Mouse (Mus musculus) hindbrain, embryonic 10.5 days (tissue): ENCODE results near the gene Bmyc. TPM values are rescaled to one million over a fixed set of nuclear protein-coding genes. Genes with fewer than 3 reads are reported as not detected.

Experiments
- DNase-seq: peaks from one replicate; pipeline ENCODE4 v3.0.0-alpha.2; 2017; ENCODE audit warnings: low spot score
- H3K27ac ChIP-seq: fragments of 300-500 bp; sonication (generic); 2 replicates; pipeline ENCODE4 v1.5.1; 2016; ENCODE audit warnings: mild to moderate bottlenecking, moderate library complexity
- H3K27me3 ChIP-seq: fragments of 300-500 bp; sonication (generic); 2 replicates; pipeline ENCODE4 v1.6.1; 2016; ENCODE audit warnings: mild to moderate bottlenecking; ENCODE audit not compliant: poor library complexity, insufficient read depth, severe bottlenecking
- H3K36me3 ChIP-seq: fragments of 300-500 bp; sonication (generic); 2 replicates; pipeline ENCODE4 v1.6.1; 2016; ENCODE audit warnings: mild to moderate bottlenecking, moderate library complexity
- H3K4me1 ChIP-seq: fragments of 300-500 bp; sonication (generic); replicated peaks from 2 replicates; pipeline ENCODE4 v1.6.1; 2016; ENCODE audit warnings: mild to moderate bottlenecking
- H3K4me3 ChIP-seq: fragments of 300-500 bp; sonication (generic); 2 replicates; pipeline ENCODE4 v1.5.1; 2016; ENCODE audit warnings: mild to moderate bottlenecking, moderate library complexity
- H3K9me3 ChIP-seq: fragments of 300-500 bp; sonication (generic); 2 replicates; pipeline ENCODE4 v1.6.1; 2016; ENCODE audit warnings: mild to moderate bottlenecking, moderate library complexity
- WGBS: fragments of 180-500 bp; shearing (Covaris S2); methylation state at CpG from one replicate; pipeline ENCODE4 v1.1.7; 2016; 5-methylcytosine and 5-hydroxymethylcytosine counted together
- polyA plus RNA-seq: library from polyadenylated mRNA; unstranded; fragments of >200 nt; fragmentation: Nextera tagmentation; extraction: Ambion mirVana; gene quantifications from 2 replicates; pipeline ENCODE4 v1.2.1, GENCODE M21; 2016

Gene Bmyc
- polyA plus RNA-seq, result 77.9 and 86.1 TPM in 2 replicates

DNA sequence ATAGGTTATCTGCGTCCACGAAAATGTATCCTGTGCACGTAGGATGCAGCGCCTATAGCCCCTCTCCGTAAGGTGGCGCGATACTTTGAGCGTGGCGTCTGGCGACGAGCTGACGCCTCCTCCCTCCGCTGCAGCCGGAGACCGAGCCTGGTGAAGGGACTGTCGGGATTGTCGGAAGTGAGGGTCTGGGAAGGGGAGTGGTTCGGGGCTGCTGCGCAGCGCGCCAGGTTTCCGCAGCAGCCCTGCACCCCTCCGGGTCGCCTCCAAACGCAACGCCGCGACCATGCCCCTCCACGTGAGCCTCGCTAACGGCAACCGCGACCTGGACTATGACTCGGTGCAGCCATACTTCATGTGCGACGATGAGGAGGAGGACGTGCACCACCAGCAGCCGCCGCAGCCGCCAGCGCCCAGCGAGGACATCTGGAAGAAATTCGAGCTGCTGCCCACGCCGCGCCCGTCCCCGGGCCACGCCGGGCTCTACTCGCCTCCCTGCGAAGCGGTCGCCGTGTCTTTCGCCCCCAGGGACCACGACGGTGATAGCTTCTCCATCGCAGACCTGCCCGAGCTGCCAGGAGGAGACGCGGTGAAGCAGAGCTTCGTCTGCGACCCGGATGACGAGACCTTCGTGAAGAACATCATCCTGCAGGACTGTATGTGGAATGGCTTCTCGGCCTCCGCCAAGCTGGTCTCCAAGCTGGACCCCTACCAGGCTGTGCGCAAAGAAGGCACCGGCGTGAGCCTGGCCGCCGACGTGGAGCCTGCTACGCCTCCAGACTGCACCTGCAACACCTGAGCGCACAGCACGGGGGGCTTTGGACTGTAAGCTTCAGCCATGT is at the start of gene Bmyc:
Gene Bmyc (plus strand): TSS at position 97 of the 839 bp plus-strand sequence.
- Histone ChIP-seq H3K9me3 (no peaks in the 10 kb centered on the region), H3K27ac (peak within 1 kb of the TSS; percentile 90), H3K4me3 (peak within 1 kb of the TSS; percentile 78), H3K4me1 (peaks cover 27% of the 10 kb centered on the region), H3K36me3 (no peaks in the 10 kb centered on the region), H3K27me3 (no peaks in the 10 kb centered on the region)
- DNase-seq, result peak; percentile 87
- under 1% methylated on average over 78 of the region's 78 CpGs for WGBS

DNA sequence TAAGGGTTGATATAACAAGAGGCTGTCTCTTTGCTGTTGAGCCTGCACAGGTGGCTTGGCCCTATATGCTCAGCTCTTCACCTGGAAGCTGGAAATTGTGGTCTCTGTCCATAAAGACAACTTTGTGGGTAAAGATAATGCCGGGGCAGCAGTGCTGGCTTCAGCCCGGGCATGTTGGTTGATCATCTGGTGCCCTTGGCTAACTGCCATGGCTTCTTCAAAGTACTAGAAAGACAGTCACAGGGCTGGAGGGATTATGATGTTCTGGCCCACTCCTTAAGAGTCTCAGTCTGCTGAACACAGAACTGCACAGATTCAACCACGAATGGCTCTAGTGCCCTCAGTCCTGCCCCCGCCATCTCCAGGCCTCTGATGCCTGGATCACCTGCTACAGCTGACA is 49.3 kb upstream of the Bmyc start:
- H3K4me3 ChIP-seq, result no peak overlapping the region
- H3K36me3 ChIP-seq, result no peaks in the 10 kb centered on the region
- H3K4me1 ChIP-seq, result no peaks in the 10 kb centered on the region
- no peaks in the 10 kb centered on the region for H3K9me3 ChIP-seq
- 86% methylated on average over 4 of the region's 4 CpGs for WGBS
- no peak overlapping the region for H3K27ac ChIP-seq
- no peak for DNase-seq
- no peaks in the 10 kb centered on the region for H3K27me3 ChIP-seq

DNA sequence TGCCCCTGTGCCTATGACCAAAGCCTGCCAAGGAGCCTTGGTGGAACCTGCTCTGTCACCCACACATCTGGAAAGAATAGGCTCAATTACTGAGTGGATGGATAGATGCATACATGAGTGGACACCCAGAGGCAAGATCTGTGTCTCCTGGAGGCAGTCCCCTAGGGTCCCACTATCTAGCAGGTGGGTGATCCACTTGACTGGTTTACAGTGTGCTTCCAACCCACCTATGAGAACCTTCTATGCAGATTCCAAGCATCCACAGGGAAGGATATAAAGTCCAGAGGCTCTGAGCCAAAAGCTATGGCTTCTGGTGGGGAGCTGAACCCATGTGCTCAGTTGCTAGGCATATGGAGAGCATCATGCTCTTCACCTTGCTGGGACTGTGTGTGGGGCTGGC is 48.9 kb upstream of the Bmyc start, which contains the start of gene Lcn5:
Gene Lcn5 (plus strand): TSS at position 301 of the 400 bp plus-strand sequence.
- no peak for DNase-seq
- Histone ChIP-seq H3K36me3 (no peaks in the 10 kb centered on the region), H3K4me3 (no peak within 1 kb of the TSS), H3K27me3 (no peaks in the 10 kb centered on the region), H3K9me3 (no peaks in the 10 kb centered on the region), H3K4me1 (no peaks in the 10 kb centered on the region), H3K27ac (no peak within 1 kb of the TSS)

DNA sequence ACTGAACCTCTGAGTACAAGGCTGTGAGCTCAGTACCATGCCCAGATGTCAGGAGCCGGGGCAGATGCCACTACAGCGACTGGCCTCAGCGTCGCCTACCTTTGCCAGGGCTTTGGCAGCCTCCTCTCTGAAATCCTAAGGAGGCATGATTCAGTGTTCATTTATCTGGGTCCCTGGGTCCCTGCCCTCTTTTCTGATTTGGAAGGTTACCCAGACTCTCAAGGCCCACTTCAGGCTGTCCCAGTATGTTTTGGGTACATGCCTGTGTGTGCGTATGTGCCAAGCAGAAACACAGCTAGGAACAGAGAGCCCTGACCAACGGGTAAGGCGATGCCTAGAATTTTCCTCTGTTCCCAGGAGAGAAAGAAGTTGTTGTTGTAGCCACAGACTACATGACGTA is 46.3 kb upstream of the Bmyc start:
- Histone ChIP-seq H3K4me3 (no peak overlapping the region), H3K4me1 (no peaks in the 10 kb centered on the region), H3K27ac (no peak overlapping the region), H3K36me3 (no peaks in the 10 kb centered on the region), H3K27me3 (no peaks in the 10 kb centered on the region), H3K9me3 (no peaks in the 10 kb centered on the region)
- WGBS, result 92% methylated on average over 8 of the region's 8 CpGs
- DNase-seq, result no peak

DNA sequence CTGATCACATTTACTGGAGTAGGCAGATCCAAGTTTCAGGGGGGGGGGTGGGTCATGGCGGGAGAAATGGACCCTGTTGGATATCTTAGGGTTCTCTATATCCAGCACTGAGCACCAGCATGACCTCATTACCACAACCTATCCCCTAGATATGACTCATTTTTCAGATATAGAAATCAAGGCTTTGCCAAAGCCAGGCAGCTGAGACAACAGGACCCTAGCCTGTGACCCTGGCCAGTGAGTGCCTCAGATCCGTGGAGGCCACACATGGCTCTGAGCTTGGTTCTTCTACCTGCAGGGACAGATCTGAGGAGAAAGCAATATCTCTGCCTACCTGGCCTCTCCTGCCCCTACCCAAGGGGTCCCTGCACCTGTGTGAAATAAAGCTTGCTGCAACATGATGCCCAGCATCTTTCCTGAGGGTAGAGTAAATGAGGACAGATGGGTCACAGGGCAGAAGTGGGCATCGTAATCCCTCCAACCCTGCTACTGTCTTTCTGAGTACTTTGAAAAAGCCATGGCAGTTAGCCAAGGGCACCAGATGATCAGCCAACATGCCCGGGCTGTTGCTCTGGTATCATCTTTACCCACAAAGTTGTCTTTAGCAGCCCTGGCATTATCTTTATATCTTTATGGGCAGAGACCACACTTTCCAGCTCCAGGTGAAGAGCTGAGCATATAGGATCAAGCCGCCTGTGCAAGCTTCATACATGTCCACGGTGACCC is 45.1 kb upstream of the Bmyc start:
- H3K36me3 ChIP-seq, result no peaks in the 10 kb centered on the region
- WGBS, result 88% methylated on average over 6 of the region's 6 CpGs
- no peak overlapping the region for H3K4me3 ChIP-seq
- no peak overlapping the region for H3K27ac ChIP-seq
- H3K27me3 ChIP-seq, result no peaks in the 10 kb centered on the region
- no peaks in the 10 kb centered on the region for H3K4me1 ChIP-seq
- H3K9me3 ChIP-seq, result no peaks in the 10 kb centered on the region
- DNase-seq, result no peak

DNA sequence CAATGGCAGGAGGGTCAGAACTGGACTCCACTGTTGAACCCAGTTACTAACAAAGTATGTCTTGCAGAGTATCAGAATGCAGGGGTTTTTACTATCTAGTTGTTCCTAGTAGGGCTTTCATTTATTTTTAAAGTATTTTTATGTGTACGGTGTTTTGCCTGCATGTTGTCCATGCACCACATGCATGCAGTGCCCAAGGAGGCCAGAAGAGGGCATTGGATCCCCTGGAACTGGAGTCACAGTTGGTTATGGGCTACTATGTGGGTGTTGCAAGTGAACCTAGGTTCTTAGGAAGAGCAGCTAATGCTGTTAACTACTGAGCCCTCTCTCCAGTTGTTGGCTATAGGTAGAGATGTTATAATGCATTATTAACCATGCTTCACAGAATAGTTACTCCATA is 43.0 kb upstream of the Bmyc start:
- no peaks in the 10 kb centered on the region for H3K36me3 ChIP-seq
- no peaks in the 10 kb centered on the region for H3K9me3 ChIP-seq
- H3K4me3 ChIP-seq, result no peak overlapping the region
- no peak overlapping the region for H3K27ac ChIP-seq
- no peaks in the 10 kb centered on the region for H3K27me3 ChIP-seq
- peak; percentile 57 for DNase-seq
- 82% methylated on average over 1 of the region's 1 CpGs for WGBS
- H3K4me1 ChIP-seq, result no peaks in the 10 kb centered on the region

DNA sequence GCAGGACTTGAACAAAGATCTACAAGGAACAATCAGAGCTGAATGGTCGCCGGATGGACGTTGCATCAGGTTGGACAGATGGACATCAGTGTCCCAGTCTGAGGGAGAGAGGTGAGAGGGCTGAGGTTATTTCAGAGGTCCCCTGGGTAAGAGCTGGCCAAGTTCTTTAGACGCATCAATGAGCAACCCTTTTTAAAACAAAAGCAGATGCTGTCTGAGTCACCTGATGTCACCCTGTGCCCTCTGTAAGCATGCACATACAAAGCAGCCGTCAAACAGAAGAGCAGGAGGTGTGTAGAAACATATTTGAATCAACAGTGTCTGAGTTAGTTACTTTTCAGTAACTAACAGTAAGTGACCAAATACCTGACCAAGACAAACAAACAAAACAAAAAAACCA is 42.4 kb upstream of the Bmyc start:
- no peak overlapping the region for H3K4me3 ChIP-seq
- DNase-seq, result no peak
- H3K36me3 ChIP-seq, result no peaks in the 10 kb centered on the region
- H3K27ac ChIP-seq, result no peak overlapping the region
- 81% methylated on average over 5 of the region's 5 CpGs for WGBS
- H3K9me3 ChIP-seq, result no peaks in the 10 kb centered on the region
- H3K27me3 ChIP-seq, result no peaks in the 10 kb centered on the region
- no peaks in the 10 kb centered on the region for H3K4me1 ChIP-seq

DNA sequence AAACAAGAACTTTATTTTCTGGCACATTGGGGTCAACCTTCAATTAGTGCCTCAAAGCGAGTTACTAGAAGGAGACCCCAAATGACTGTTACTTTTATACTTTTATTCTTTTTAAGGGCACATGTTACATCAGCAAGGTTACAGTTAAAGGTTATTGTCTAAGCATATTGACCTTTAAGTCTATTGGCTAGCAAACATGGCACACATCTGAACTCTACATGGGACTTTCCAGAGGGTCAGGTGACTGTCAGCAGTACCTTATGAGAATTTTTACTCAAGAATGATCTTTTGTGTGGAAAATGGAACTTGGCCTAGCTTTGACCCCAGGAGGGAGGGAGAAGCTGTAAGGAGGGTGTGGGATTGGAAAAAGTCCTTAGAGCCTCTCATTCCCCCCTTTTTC is 40.0 kb upstream of the Bmyc start:
- H3K27me3 ChIP-seq, result no peaks in the 10 kb centered on the region
- no peak overlapping the region for H3K27ac ChIP-seq
- DNase-seq, result no peak
- no peaks in the 10 kb centered on the region for H3K36me3 ChIP-seq
- H3K4me3 ChIP-seq, result no peak overlapping the region
- H3K9me3 ChIP-seq, result no peaks in the 10 kb centered on the region
- H3K4me1 ChIP-seq, result no peaks in the 10 kb centered on the region
- 77% methylated on average over 1 of the region's 1 CpGs for WGBS

DNA sequence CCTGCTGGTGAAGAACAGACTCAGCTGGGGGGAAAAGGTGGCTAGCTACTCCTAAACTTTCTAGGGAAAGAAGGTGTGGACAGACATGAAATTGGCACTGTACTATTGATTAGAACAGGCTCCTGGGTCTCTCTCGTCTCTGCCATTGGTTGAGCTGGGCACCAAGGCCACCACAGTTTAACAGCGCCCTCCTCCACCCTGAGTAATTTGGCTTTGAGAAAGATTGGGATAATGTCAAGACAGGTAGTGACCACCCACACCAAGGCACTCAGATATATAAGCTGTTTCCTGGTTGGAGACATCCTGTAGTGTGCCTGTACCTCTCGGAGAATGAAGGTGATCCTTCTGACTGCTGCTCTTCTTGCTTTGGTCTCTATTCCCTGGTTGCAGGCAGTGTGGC is 30.1 kb upstream of the Bmyc start, which contains the start of gene Lcn6:
Gene Lcn6 (plus strand): TSS at position 301 of the 400 bp plus-strand sequence.
- no peak for DNase-seq
- H3K36me3 ChIP-seq, result no peaks in the 10 kb centered on the region
- H3K4me1 ChIP-seq, result no peaks in the 10 kb centered on the region
- H3K9me3 ChIP-seq, result no peaks in the 10 kb centered on the region
- H3K27me3 ChIP-seq, result no peaks in the 10 kb centered on the region
- no peak within 1 kb of the TSS for H3K4me3 ChIP-seq
- H3K27ac ChIP-seq, result no peak within 1 kb of the TSS
- WGBS, result 89% methylated on average over 3 of the region's 3 CpGs

DNA sequence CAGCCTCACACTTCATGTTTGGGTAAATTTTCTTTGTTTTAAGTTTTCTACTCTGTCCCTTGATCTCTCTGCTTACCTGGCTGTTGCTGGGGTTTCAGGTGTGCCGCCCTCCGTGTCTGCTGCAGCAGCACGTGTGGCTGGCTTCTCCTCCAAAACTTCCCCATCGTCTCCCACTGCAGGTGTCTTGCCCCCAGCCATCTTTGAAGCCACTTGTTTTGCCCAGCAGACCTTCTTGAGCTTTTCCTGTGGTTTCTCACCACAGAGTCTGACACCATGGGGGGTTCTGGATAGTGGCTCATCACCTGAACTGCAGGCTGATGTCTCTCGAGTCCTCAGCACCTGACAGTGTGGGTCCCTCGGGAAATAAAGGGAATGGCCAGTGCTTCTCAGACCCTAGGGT is 27.0 kb upstream of the Bmyc start:
- Histone ChIP-seq H3K9me3 (no peaks in the 10 kb centered on the region), H3K4me1 (no peaks in the 10 kb centered on the region), H3K27ac (no peak overlapping the region), H3K27me3 (no peaks in the 10 kb centered on the region), H3K36me3 (no peaks in the 10 kb centered on the region), H3K4me3 (no peak overlapping the region)
- no peak for DNase-seq
- WGBS, result 88% methylated on average over 6 of the region's 6 CpGs

DNA sequence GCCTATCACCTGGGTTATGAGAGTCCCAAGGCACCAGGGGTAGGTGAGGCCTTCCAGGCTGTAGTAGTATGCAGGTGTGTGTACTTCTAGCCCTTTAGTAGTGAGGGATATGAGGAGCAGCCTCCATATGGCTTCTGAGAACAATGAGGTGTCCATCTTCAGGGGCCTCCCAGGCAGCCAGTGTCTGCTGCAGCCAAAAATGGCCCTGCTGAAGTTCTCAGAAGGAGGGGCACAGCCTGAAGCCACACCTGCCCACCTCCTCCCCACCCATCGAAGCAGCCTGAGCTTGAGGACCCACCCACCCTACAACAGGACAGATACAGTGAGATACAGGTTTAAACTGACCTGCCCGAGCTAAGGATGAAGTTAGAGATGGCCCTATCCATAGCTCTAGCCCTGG is 24.1 kb upstream of the Bmyc start, which contains the start of gene Lcn10:
Gene Lcn10 (plus strand): TSS at position 301 of the 400 bp plus-strand sequence.
- no peak for DNase-seq
- WGBS, result 68% methylated on average over 2 of the region's 2 CpGs
- no peaks in the 10 kb centered on the region for H3K27me3 ChIP-seq
- H3K4me1 ChIP-seq, result no peaks in the 10 kb centered on the region
- no peak within 1 kb of the TSS for H3K27ac ChIP-seq
- no peaks in the 10 kb centered on the region for H3K36me3 ChIP-seq
- no peak within 1 kb of the TSS for H3K4me3 ChIP-seq
- no peaks in the 10 kb centered on the region for H3K9me3 ChIP-seq

DNA sequence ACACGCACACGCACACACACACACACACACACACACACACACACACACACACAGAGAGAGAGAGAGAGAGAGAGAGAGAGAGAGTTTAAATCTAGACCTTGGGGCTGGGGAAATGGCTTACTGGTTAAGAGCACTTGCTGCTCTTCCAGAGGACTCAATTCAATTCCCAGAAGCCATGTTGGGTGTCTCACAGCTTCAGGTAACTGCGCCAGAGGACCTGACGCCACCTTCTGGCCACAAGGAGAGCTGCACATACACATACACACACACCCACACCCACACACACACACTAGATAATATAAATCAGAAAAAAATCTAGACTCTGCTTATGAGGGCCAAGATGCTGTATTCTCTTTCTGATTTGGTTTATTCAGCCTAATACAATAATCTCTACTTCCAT is 19.6 kb upstream of the Bmyc start:
- Histone ChIP-seq H3K27ac (no peak overlapping the region), H3K4me3 (no peak overlapping the region), H3K36me3 (no peaks in the 10 kb centered on the region), H3K4me1 (no peaks in the 10 kb centered on the region), H3K27me3 (no peaks in the 10 kb centered on the region), H3K9me3 (no peaks in the 10 kb centered on the region)
- no peak for DNase-seq
- 73% methylated on average over 4 of the region's 4 CpGs for WGBS

DNA sequence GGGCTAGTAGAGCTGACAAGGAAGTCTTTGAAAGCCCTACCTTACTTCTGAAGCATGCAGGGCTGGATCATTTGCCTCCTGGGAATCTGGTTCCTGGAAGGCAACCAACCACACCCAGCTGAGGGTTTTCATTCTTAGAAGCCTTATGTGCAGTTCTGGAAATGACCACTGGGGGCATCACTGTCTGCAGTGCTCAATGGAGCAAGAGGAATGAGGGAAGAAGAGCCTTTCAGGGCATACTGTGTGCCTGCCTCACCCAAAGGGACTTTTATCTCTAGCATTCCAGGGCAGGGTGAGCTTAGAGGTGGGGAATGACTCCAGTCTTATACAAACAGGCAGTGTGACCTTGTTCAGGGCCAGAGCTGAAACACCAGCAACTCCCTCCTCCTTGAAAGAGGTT is 11.9 kb upstream of the Bmyc start:
- H3K9me3 ChIP-seq, result no peaks in the 10 kb centered on the region
- no peaks in the 10 kb centered on the region for H3K36me3 ChIP-seq
- no peak overlapping the region for H3K4me3 ChIP-seq
- no peak overlapping the region for H3K27ac ChIP-seq
- H3K27me3 ChIP-seq, result no peaks in the 10 kb centered on the region
- H3K4me1 ChIP-seq, result no peaks in the 10 kb centered on the region
- DNase-seq, result peak; percentile 61
